Mouse (Mus musculus) fat pad, adult 2 months (tissue): ENCODE measurements around the gene Sympk.

Source experiments
- DNase-seq: peaks from one replicate; pipeline ENCODE4 v3.0.0-alpha.2; 2011; ENCODE audit warnings: low read depth, low spot score; ENCODE audit errors: extremely low read depth

The Sympk gene

DNA sequence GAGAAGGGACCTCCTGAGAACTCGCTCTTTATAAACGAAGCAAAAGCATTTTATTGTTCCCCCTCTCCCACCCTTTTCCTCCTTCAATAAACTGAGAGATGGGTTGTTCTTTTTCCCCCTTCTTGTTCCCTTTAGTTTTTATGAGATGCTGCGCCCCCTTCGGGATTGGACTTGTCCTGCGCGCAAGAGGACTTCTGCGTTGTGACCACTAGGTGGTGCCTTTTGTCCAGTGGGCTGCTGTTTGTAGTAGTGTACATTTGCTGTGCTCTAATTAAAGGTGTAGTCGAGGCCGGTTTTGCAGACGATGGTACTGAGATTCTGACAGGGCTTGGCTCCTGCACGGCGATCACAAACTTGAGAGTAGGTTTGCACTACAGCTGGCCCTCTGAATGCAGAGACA is 17.7 kb upstream of the Sympk start:
- peak; percentile 33 for DNase-seq

DNA sequence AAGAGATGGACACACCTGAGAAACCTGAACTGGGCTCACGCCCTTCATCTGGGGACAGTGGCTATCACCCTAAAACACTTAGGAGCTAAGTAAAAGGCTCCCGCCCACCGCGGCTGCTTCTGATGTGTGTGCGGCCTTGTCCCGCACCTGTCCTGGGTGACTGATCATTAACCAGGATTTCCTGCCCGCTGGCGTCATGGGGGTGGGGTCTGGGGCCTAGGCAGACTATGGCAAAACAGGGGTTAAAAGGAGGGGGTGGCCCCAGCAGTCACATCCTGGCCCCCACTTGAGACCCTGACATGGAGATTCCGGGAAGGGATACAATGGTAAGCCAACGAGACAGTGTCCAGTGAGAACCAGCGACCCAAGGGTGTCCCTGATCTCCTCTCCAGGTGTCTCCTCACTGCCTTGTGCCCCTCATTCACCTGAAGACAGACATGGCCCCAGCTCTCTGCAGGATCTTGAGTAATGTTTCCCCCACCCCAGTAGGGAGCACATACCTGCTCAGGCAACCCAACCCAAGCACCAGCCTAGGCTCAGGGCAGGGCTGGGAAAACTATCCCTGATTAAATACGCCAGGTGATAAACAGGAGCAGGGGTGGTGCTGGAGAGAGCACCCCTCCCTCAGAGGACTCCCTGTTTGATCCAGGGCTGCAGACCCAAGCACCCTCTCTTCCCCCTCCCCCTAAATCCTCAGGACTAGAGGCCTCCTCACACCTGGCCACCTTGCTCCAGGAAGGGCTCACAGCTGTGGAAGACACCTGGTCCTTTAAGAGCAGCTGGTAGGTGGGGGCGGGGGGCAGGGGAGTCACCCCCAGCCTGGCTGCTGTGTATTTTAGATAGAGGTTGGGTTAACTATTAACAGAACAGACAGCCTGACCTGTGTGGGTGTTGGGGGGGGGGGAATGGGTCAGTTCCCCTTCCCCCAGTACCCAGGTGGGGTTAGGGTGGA is 16.9 kb upstream of the Sympk start:
- DNase-seq, result no peak

DNA sequence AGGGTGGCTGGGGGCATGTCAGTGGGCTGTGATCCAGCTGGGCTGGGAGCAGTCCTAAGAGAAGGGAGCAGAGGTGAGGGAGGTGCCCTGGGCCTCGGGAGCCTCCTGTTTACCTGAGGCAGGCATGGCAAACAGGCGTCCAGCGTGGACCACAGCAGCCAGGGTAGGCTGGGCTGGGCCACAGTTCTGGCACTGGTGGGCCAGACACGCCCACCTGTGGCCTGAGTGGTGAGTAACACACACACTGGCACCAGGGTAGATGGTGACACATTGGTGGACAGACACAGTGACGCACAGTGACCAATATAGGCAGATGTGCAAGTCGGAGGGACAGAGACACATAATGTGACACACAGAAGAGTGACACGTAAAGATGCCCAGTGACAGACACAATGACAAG is 13.6 kb upstream of the Sympk start:
- DNase-seq, result no peak

DNA sequence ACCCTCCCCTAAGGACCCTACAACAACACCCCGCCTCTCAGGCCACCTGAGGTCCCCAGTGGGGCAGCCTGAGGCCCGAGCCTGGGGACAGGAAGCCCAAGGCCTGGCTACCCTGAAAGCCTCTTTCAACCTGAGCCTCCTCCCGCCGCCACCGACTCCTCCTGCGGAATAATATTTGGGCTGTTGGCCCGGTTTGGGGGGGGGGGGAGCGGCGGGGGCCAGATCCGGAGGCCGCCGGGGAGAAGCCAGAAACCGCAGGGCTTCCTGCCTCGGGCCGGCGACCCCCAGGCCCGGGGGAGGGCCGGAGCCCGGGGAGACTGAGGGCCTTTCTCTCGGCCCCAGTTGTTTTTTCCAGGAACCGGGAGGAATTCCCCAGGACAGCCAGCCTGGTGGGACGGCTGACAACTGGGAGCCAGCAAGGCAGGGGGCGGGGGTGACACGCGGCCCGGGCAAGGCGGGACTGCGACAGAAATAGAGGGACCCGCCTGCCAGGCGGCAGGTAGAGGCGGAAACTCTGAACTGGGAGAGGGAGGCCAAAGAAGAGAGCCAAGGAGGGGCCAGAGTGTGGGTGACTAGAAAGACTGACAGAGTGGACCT is 12.1 kb upstream of the Sympk start:
- no peak for DNase-seq

DNA sequence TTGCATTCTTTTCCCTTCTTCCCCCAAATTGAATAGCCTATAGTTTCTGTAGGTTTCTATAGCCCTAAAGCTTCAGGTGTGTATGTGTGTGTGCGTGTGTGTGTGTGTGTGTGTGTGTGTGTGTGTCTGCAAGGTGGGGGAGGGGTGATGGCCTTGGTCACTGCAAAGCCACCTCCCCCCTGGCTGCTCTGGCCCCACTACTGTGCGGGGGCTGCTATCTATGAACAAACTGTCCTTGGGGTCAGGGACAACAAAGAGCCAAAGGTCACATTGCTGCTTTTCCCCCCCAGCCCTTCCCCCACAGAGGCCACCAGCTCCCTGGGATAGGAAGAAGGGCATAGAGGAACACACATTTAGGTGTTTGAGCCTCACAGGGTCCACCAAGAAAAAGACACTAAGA is 11.3 kb upstream of the Sympk start:
- DNase-seq, result no peak

DNA sequence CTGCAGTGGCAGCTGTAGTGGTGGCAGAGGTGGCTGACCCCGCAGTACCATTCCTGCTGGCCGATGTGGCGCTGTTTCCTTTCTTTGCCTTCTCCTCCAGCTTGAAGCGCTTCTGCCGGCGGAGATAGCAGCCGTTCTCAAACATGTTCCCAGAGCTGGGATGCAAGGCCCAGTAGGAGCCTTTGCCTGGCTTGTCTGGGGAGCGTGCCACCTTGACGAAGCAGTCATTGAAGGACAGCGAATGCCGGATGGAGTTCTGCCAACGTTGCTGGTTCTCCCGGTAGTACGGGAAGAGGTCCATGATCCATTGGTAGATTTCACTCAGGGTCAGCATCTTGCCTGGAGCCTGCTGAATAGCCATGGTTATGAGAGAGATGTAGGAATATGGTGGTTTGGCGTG is 9.7 kb upstream of the Sympk start:
- no peak for DNase-seq

DNA sequence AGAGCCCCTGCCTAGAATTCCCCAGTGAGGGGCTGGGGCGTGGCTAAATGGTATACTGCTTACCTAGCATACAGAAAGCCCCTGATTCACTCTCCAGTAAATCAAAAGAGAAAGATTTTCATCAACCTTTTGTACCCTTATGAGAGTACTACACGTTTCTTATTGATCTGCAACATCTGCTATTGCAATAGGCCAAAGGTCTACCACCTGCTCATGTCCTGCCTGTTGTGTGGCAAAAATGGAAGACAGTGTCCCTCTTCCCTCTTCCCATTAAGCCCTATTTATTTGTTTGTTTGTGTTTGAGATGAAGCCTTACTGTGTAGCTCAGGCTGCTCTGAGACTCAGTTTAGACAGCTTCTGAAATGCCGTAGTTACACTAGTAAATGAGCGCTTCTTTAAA is 8.1 kb upstream of the Sympk start:
- DNase-seq, result no peak

DNA sequence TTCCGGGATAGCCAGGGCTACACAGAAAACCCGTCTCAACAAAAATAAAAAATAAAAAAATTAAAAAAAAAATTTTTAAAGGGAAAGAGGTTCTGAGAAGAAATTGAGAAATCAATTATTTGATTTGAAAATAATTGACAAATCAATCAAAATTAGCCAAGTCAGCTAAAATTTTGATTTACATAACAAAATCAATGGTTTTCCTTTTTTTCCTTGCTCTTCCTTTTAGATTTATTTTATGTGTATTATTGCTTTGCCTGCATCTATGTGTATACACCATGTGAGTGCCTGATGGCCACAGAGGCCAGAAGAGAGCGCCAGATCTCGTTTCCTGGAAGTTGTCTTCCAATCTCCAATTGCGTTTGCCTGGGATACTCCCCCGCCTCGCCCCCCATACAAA is 6.3 kb upstream of the Sympk start:
- no peak for DNase-seq

DNA sequence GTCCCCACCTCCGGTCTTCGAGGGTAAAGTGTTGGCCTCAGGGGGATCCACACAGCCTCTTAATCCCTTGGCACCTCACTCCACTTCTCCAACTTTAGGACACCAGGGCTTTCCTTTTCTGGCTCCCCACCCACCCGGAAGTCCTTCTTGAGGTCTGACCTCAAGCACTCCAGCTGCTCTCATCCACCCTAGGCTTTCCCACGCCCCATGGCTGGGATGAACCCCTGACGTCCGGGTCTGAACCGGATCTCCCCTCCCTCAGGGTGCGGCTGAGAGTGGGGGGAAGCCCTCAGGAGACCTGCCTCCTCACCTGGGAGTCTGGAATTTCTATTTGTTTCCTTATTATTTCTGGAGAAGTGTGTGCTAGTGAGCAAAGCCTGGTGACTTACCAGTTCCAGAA is 3.1 kb upstream of the Sympk start:
- DNase-seq, result no peak

DNA sequence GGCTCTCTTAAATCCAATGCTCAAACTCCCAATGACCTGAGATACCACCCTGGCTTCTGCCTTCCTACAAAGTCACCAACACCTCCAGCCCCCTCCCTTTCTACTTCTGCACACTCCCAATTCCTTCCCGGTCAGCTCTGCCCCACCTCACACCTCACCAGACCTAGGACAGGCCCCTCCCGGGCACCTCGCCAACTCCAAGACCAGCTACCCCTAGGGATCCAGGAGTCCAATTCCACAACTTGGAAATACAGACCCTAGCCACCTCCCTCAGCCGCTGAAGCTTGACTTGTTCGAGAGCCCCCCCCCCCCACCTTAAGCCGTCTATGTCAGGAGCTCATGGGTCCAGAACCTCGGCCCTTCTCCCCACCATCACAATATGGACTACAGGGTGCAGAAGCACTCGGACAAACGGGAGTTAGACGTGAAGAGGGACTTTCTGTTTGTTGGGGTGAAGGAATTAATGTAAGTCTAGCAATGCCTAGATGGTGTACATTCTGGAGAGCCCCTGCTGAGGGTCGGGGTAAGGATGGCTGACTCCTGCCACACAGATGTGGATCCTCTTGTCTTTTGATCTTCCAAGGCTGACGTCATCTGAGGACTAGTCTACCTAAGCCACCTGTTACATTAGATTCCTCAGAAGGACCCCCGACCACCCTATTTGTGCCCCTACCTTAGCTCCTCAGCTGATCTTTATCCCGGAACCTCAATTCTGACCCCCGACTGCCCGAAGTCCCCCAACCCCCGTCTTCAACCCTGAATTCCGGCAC is 1.8 kb upstream of the Sympk start:
- DNase-seq, result no peak

DNA sequence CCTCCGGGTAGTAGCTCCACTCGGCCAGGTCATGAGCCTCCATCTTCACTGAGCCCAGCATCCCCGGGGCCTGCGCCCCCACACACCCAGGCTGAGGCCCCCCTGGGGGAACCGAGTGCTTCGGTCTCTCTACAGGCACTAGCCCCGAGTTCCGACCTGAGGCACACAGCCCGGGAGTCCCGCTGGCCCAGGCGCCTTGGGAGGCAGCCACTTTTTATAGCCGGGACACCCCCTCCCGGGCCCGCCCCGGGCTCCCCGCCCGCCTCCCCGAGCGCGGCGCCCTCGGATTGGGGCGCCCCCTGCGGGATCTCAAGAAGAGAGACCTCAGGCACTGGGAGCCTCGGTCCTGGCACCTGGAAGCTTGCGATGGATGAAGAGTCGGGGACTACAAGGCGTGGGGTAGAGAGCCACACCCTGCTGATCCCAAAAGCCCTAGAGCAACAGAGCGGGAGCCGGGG is 791 bp upstream of the Sympk start, which contains the start of gene Foxa3:
Gene Foxa3 (minus strand): TSS at position 182 of the 458 bp plus-strand sequence.
- no peak for DNase-seq

DNA sequence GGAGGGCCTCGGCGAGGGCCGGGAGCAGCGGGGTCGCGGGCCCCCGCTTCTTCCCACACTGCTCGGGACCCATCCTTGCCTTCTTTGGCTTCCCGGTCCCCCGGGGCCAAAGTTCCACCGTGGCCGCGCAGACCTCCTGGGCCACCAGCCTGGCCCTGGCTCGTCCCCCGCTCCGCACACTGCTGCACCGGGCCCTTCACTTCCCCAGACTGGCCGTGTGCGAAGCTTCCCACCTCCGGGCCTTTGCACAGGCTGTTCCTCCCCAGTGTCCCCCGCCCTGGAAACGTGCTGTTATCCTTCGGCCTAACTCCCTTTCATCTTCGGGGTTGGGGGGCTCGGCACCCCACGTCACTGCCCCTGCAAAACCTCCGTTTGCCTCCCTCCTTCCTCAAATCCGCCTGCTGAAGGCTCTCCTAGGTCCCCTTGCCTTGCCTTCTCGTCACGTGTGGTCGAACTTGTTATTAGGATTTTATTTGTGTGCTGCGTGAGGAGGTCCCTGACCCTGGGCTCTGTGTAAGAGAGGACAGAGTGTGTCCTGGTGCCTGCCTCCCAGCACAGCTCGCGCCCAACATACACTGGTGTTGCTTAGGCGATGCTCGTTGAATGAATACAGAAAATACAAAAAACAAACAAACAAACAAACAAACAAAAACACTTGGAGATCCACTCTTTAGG is 541 bp downstream of the Sympk start:
- no peak for DNase-seq

DNA sequence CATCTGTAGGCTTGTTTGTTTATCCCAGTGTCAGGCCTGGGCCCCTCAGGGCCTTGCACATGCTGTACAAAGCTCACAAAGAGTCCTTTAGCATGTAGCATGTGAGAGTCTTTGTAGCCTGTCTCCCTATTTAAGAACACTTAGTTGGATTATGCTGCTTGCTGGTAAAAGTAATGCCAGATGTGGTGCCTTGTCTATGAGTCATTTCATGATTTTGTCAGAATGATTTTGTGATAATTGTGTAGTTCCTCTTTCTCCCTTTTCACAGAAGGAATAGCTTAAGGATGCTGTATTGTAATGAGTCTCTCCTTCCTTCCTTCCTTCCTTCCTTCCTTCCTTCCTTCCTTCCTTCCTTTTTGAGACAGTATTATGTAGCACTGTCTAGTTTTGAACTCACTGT is 3.9 kb downstream of the Sympk start:
- DNase-seq, result no peak

DNA sequence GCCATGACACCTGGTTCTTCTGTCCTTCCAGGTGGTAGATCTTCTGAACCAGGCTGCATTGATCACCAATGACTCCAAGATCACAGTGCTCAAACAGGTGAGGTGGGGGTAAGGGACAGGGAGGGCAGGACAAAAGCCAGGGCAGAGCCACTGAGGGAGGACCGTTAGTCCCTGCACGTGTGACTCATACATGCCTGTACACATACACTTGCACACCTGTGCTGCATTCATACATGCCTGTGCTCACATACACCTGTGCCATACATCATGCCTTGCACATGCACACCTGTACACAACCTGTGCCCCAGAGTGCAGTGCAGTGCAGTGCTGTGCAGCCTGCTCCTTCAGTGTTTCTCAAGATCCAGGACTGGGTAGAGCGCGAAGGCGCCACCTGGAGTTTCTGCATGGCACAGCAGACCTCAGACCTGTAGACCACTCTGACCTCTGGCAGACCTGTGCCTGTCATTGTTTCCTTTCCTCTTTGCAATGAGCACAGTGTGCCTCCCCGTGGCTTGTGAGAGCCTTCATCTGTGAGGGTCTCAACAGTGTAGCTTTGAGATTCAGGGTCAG is 5.0 kb downstream of the Sympk start:
- no peak for DNase-seq

DNA sequence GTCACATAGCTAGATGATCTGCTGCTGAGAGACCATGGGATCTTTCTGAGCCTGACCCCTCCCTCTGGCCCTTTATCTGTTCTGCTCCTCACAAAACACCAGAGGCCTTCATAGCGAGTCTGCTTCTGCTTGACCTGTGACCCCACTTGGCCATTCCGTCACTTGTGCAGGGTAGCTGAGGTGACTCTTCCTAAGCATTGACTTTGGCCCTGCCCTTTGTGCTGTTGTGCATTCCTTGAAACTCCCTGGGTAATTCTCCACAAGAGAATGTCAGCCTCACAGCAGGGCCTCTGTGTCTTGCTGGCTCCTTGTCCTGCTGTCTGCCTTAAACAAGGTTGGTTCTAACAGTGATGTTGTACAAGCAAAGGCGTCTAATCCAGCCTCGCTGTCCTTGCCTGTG is 7.5 kb downstream of the Sympk start:
- no peak for DNase-seq

DNA sequence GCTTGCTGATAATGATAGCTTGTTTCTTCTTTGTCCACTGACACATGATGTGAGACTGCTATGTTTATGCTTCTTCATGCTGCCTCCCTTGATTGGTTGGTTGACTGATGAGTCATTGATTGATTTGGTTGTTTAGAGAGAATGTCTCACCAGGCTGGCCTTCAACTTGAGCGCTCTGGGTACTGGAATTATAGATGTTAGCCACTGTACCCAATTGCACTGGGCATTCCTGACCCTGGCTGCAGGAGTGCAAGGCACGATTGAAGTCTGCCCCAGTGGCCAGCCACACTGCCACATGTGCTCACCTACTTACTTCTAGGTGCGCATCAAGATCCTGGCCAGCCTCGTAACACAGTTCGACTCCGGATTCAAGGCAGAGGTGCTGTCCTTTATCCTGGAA is 20.4 kb downstream of the Sympk start:
- DNase-seq, result no peak

DNA sequence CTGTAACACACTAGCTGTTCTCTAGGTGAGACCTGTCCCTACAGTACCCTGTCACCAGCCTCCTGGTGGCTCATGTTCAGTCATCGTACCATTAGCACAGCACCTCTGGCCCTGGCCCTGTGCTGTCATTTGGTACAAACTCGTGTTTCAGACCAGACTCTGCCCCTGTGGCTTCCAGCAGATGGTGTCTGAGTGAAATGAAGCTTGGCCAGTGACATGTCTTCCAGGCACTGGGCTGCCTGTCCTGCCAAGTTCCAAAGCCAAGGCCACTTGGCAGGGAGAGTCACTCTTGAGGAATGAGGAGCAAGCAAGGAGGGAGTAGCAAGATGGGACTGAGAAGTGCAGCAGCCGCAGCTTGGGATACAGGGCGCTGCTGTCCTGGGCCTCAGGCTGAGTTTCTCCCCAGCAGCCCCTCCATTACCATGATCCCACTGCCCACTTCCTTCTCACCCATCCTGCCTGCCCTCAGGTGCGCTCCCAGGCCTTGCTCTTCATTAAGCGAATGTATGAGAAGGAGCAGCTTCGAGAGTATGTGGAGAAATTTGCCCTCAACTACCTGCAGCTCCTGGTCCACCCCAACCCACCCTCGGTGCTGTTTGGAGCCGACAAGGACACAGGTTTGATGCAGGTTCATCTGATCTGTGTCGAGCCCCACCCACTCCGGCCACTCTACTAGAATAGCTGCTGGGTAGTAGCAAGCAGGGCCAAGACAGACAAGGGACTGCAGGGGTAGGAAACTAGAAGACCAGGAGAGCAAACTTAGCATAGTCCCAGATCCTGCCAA is 22.3 kb downstream of the Sympk start:
- peak; percentile 31 for DNase-seq

DNA sequence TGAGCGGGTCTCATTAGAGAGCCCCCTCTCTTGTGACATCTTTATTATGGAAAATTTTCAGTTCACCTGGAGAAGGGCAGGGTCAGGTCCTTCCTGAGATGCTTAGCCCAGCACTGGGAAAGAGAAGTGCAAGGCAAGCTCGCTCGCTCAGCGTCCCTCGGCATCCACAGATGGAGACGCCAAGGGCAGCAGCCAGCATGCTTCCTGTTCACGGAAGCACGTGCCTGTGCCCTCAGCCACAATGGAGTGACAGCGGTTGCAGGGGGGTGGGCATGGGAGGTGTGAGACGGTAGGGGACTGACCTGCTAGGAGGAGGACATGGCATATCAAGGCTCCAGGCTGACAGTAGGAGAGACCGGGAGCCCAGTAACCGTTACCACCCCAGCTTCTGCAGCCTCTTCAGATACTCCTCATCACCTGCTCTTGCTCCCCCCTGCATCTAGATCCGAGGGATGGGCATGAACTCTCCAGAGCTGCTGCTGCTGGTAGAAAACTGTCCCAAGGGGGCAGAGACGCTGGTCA is 23.9 kb downstream of the Sympk start:
- no peak for DNase-seq

DNA sequence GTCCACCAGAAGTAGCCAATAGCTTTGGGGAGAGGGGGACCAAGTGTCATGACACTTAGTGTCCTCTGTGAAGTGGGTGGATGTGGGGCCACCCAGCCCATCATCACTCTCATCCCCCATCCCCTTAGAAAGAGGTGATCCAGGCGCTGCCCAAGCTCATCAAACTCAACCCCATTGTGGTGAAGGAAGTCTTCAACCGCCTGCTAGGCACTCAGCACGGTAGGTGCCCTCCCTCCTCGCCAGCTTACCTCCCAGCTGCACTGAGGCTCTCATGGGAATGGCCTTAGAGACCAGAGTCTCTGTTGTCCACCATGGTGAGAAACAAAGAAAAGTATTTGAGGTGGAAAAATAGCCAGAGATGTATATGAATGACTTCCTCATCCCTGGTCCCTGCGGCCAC is 25.1 kb downstream of the Sympk start:
- no peak for DNase-seq

DNA sequence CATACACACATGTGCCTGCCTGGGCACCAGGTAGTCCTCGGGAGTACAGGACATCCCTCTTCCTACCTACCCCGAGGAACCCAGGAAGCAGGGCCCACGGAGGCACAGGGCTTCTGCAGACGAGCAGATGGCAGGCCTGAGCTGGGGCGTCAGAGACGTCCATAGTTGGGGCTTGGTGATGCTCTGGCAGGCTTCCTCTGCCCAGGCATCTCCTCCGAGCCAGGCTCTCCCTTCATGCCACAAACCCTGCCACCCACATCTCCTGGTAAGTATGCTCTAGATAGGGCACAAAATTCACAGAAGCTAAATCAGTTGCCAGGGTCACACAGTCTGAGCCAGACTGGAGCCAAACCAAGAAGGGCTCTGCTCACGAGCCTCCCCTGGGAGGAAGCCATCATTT is 26.0 kb downstream of the Sympk start:
- no peak for DNase-seq
